Mouse (Mus musculus) kidney, postnatal 25 days (tissue): ENCODE data around the gene Synj2.
"Not testable (repeated sequence)": the region's sequence is repeated elsewhere in the genome, so short reads cannot be mapped to it uniquely, and the experiment has no call there.

Source experiments
- DNase-seq, 2 experiments: peaks; one replicate each; pipeline ENCODE4 v3.0.0; 2021; ENCODE audit warnings: mixed read lengths in 2 of 2

The Synj2 gene

DNA sequence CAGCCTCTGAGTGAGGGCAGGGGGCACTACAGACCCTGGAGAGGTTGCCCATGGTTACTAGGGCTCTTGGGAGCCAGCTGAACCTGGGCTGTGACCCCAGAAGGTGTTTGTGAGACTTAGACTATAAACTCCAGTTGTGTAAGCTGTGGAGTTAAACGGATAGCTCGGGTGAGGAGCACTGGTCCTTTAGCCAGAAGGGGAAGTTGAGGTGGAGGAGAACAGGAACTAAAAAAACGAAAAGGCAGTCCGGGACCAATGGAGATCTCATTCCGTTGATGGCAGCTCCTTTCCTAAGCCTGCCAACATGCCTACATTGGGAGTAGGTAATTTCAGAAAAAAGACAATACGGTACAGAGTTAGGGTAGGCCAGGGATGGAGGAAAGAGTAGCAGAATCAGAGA is 60.3 kb downstream of the Synj2 start:
- no peak for DNase-seq

DNA sequence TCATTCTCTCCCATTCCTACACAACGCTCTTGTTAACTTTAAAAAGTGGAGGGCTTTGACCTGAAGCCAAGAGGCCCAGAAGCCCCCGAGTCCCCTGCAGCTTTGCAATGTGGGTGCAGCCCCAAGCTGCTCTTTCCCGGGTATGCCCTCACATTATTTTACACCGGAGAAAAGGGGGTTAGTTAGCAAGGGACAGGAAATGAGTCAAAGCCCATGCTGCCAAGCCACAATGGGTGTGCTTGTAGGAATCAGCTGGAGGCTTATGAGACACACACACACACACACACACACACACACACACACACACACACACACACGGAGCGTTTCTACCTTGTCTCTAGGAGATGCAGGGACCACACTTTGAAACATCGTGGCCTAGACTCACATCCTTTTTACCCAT is 60.8 kb downstream of the Synj2 start:
- no peak for DNase-seq

DNA sequence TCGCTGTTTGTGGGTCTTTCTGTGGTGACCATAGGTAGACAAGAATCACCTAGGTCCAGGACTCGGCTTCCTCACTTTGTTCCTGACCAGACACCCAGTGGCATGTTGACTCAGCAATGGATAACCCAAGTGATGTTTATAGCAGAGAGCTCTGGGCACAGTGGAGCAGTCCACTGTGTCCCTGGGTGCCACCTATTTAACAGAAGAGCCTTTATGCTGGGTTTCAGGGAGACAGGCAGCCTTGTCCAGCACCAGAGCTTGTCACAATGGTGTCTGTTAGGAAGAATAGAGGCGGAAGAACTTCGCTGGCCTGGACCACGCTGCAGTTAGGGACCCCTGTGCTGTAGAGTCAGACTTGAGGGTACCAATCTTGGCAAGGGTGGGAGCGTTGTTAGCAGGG is 61.5 kb downstream of the Synj2 start:
- no peak for DNase-seq

DNA sequence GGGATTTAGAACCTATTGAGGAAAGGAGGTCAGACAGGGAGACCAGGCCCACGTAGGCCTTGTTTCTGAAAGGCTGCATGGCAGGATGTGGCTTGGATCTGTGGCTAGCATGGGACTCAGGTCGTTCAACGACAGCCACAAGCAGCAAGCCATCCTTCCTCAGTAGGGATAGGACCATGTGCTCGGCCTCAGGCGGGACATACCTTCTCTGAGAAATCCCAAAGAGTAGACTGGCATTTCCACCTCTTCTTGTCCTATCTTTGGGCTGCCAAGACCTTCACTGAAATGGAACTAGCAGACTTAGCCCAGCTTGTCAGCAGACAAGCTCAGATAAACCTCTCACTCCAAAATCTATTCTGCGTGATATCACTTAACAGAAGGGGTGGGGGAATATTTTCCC is 62.6 kb downstream of the Synj2 start:
- DNase-seq = no peak

DNA sequence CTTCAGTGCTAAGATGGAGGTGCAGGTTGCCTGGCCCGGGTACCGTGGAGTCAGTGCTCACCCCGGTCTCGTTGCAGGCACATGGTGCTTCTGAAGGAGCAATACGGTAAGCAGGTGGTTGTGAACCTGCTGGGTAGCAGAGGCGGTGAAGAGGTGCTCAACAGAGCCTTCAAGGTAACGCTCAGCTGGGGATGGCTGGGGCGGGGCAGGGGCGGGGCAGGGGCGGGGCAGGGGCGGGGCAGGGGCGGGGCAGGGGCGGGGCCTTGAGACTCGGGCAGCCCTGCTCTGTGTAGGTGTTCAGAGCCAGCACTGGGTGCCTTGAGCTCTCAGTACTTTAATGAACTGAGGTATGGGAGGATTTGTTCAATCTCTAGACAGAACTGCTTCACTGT is 64.2 kb downstream of the Synj2 start:
- DNase-seq = no peak

DNA sequence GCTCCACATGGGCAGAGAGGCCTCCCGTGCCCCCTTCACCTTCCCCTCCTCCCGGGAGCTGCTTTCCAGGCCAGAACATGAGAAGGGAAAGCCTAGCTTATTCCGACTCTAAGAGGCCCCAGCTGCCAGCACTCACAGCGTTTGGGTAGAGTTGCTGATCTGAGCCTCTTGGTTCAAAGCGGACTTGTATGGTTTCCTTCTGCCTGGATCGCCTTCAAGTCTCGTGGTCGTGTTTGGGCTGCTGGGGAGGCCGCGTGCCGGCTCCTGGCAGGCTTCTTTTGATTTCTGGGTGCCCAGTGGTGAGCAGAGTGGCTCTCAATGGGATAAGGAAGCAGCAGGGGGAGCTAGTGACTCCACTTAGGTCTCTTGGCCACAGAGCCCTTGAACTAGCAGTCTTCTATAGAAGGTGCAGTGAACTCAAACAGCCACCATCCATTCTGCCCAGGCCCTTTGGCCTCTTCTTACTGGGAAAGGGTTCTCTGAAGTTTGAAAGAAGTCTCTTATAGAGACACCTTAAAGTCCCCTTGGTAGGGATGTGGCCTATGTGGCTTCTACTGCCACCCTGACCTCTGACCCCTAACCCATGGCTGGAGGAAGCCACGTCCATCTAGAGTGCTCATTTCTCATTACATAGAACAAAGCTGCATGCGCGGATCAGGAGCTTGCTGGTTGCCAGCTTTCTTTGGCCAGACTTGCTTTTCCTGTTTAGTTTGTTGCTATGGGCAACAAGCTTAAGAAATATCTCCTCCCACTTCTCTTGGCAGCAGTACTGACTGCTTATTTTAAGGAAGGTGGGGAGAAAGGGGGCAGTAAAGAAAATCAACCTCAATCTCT is 64.8 kb downstream of the Synj2 start:
- DNase-seq = peak; percentile 68 to 81

DNA sequence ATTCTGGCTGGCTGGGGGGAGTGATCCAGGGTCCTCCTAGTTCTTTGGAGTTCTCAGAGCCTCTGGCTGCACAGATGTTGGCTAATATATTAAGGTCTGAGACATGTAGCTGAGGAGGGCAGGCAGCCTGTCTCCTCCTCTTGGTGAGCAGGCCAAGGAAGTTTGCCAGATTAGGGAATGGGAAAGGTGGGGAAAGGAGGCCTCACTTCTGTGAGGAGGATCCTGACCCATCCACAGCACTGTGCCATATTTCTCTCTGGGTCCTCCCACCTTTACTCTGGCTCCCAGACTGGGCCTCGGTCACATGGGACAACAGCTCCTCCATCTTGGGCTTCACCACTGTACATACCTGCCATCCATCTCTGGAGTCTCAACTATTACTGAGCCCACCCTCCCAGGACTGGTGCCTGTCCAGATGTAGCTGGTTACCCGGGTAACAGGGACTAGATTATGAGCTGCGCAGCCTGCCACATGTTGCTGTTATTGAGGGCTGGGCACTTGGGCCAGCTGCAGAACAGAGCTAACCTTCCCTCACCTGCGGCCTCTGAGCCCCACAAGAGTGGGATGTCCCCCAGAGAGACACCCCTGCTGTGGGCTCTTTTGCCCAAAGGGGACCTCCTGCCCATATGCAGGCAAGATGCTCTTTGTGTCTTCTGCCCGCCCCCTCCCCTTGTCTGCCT is 66.2 kb downstream of the Synj2 start:
- no peak for DNase-seq

DNA sequence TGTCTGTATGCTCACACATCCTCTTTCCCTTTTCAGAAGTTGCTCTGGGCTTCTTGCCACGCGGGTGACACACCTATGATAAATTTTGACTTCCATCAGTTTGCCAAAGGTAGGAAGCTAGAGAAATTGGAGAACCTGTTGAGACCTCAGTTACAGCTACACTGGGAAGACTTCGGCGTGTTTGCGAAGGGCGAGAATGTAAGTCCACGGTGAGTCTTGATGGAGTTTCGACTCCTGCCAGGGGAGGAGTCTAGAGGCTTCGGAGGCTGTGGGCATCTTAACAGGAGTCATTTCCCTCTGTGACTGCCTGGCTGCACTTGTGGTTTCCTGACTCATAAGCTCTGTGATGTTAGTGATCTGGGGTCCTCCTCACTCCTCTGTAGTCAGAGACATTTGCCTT is 66.8 kb downstream of the Synj2 start:
- DNase-seq = no peak

DNA sequence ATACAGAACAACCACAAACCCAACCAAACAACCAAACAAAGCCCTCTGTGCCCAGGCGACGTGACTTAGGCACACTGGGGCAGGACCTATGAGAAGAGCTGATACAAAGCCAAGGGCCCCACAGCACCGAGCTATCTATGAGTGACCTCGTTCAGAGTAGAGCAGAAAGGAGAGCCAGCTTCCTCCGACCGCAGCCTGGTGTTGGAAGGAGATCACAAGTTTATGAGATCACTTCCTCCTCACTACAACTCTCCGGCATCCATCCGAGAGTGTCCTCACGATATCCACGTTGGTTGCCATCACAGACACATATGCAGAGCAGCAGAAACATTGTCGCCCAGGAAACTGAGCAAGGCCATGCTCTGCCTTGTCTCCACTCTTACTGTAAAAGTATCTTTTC is 67.5 kb downstream of the Synj2 start:
- DNase-seq = no peak

DNA sequence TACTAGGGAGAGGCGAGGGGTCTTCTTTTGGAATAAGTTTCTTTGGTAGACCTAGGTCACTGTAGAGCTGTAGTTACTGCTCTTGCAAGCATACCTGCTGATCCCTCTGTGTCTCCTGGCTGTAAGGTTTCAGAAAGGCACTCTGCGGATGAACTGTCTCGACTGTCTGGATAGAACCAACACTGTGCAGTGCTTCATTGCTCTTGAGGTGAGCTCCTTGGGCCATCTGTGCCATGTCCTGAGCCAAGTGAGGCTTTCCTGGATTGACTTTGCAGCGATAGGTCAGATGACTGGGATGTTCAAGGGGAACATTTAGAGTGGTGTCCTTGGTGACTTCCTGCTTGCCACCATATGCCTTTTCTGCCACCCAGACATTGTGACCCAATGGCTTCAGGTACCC is 68.5 kb downstream of the Synj2 start:
- DNase-seq = no peak

DNA sequence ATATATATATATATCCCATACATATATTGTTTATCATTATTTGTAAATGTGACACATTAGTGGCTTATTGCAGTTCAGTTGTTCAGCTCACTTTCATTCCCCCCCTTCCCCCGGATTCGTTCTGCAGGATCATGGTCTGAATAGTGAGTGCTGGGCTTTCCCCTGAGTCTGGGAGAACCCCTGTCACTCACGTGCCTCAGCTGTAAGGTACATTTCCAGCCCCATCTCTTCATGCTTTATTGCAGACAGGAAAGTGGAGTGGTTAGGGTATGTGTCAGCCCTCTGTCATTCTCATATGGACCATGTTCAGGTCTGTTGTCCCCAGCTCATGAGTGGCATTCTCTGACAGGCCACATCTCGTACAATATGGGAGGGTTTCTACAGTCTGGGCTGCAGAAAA is 72.0 kb downstream of the Synj2 start:
- DNase-seq = no peak

DNA sequence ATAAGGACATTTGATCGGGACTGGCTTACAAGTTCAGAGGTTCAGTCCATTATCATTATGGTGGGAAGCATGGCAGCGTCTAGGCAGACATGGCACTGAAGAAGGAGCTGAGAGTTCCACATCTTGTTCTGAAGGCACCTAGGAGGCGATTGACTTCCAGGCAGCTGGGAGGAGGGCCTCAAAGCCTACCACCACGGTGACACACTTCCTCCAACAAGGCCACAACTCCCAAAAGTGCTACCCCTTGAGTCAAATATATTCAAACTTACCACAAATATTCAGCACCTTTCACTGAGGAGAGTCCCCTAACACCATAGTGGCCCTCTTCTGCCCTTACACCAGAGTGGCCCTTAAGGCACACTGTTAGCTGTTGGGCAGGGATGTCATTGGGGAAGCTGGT is 73.9 kb downstream of the Synj2 start:
- DNase-seq = no peak

DNA sequence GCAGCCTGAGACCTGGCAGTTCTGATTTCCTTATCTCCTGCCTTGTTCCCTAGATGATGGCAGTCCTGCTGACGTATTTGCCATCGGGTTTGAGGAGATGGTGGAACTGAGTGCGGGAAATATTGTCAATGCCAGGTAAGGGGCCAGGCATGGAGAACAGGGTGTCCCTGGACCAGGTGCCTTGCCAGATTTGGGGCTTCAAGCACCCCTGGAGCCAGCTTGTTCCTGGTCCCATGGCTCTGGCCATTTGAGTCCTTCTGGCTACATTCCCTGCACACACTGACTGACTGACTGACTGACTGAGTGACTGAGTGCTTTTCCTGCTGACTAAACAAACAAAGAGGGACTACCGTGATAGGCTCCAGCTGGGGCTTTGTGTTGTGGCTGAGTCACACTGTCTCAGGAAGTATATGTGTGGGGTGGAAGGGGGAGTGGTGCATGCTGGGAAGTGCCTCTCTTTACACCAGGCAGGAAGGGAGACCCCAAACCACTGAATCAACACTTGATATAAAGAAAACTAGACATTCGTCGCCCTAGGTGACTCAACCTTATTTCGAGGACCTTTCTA is 75.2 kb downstream of the Synj2 start:
- no peak for DNase-seq

DNA sequence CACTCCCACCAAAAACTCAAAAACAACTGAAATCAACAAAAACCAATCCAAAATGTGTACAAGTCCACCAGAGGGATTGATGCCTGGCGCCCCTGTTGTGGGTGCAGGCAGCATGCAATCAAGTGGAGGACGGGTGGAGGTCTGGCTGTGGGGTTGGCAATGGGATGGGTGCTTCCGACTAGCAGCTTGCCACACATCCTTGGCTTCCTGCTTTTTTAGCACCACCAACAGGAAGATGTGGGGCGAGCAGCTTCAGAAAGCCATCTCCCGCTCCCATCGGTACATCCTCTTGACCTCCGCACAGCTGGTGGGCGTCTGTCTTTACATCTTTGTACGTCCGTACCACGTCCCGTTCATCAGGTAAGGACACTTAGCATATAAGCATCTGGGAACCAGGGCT is 76.2 kb downstream of the Synj2 start:
- DNase-seq = no peak

DNA sequence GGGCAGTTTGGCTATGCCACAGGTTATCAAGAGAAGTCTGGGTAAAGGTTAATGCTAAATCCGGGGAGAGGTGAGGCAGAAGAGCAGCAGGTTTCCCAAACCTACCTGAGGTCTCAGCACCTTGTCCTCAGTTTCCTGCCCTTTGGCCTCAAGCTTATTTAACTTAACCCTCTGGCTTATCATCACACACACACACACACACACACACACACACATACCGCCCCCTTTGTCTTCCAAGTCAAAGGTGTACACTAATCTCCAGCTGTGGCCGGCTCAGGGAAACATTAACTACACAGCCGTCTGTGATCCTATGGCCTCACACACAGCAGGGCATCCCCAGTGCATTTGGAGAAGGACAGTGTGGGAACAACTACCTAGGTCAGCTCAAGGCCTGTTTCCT is 77.3 kb downstream of the Synj2 start:
- peak; percentile 22 to 65 for DNase-seq

DNA sequence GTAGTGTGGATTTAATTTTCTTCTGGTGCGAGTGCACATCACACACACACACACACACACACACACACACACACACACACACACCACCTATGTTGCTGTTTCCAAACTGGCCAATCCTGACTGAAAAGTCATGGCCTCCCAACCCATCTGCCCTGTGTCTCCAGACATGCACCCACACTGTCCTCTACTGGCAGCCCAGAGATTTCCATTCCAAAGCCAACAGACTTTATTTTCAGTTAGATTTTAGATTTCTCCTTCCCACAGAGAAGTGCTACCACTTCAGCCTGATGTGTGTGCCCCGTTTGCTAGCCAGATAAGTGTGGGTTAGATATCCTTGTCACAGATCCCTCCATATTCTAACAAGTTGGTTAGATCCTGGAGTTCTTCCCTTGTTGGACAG is 78.7 kb downstream of the Synj2 start:
- DNase-seq = peak; percentile 57 to 61

DNA sequence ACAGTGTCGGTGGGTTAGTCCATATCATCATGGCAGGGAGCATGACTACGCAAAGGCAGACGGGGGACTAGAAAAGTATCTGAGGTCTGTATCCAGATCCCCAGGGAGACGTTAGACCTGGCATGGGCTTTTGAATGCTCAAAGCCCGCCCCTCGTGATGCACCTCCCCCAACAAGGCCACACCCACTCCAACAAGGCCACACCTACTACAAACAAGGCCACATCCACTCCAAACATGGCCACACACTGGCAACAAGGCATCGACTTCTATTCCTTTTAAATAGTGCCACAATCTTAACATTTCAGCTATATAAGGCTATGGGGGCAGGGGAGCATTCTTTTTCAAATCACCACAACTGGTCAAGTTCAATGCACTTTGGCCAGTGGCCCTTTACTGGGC is 79.6 kb downstream of the Synj2 start:
- peak in 1 of 2 experiments; percentile 50 for DNase-seq

DNA sequence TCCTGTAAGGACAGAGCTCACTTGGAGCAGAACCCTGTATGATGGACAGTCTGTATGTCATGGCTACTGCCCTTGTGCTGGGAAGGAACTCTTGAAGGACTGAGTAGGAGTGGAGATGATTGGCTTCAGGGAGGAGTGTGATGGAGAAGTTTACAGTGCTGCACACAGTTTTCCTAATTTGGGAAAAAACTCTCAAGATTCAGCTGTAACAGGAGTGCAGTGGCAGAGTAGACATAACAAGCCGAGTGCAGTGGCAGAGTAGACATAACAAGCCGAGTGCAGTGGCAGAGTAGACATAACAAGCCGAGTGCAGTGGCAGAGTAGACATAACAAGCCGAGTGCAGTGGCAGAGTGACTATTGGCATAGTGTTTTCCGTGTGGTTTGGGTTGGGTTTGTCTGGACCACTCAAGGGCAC is 80.3 kb downstream of the Synj2 start:
- not testable (repeated sequence) for DNase-seq

DNA sequence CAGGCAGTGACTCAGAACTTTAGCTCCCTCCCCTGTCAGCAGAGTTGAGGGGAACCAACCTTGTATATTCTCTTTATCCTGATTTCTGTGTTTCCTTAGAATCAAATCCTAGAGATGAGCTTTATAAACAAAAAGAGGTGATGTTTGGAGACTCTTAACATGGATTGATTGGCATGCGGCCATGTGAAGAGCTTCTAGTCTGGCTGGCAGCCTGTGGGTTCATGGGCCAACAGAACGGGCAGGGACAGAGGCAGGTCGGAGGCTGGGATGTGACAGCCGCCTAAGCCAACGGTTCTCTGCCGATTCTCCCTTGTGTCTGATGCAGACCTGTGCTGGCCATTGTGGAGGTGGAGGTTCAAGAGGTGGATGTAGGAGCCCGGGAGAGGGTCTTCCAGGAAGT is 84.8 kb downstream of the Synj2 start:
- no peak for DNase-seq

DNA sequence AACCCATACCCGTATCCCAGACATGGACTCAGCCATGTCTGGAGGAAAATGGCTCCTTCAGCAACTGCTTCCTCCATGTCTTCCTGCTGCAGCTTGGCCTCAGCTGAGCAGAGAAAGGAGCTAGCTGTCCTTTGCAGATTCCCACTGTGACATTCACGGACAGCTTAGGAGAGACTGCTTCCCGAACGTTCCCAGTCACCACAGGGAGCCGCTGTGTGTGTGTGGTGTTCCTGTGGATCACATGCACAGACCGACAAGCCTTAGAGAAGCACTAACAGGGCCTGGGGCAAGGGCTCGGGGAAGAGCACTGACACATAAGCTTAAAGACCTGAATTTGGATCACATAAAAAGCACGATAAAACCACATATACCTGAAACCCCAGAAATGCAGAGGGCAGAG is 94.6 kb downstream of the Synj2 start:
- no peak for DNase-seq

DNA sequence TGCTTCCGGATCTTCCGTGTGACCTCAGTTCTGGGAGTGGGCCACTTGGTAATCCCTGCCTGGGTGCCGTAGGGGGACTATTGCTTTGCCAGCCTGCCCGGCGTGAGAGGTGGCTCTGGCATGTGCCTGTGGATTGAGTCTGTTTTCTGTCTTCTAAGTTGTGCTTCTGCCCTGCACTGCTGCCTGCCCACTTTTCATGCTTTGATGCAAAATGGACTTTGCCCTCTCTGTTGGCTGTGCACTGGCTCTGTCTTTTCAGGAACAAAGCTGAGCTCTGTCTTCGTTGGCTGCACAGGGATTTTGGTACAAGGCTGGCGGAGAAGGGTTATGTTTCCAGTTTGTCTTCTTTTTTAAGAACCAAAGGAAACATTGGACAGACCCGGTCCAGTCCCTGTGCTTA is 95.4 kb downstream of the Synj2 start:
- peak; percentile 57 to 65 for DNase-seq

DNA sequence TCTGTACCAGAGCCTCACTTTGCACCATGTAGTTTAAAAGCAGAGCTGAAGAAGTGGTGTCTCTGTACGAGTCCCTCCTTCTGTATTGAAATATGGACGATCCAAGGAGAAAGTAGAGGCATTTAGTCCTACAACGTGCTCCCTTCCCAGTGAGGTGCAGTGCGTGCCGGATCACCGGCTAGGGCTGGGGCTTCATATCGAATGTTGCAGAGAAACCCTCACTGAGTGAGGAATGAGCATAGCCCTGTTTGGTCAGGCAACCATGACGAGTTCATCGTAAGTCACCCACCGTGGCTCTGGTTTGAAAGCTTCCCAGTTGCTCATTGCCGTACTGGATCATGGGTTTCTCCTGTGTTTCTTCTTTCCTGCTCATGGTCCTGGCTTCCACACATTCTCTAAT is 95.8 kb downstream of the Synj2 start:
- DNase-seq = no peak

DNA sequence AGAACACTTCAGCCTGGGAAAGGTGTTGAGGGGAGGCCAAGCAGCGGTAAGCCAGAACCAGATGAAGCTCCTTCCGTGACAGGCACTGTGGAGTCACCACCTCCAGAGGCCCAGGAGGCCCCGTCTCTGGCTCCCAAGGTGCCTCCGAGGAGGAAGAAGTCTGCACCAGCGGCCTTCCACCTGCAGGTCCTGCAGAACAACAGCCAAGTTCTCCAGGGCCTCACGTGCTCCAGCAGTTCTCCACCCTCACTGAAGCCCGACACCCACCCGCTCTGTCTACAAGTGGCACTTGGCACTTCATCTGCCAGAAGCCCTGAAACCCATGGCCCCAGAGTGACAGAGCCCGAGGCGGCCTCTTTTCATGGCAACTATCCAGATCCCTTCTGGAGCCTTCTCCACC is 96.4 kb downstream of the Synj2 start:
- no peak for DNase-seq

DNA sequence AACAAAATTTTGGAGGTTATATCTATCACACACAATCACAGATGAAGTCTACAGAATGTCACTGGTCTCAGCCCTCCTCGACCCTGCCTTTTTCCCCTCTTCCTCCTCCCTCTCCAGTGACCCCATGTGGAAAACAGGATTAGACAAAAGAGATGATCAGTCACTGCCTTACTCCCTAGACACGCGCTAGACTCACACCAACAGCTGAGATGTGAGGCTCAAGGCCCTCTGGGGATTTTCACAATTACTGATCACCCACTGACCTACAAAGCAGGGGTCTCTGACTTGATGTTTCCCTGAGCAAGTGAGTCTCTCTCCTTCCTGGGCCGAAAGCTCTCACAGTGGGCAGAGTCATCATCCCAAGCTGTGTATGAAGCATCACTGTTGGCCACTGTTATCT is 111.7 kb downstream of the Synj2 start:
- DNase-seq = no peak
